Mouse (Mus musculus): ENCODE measurements around the gene Wipf2. TPM values are rescaled to one million over a fixed set of nuclear protein-coding genes. Genes with fewer than 3 reads are reported as not detected.
"Not testable (repeated sequence)": the region's sequence is repeated elsewhere in the genome, so short reads cannot be mapped to it uniquely, and the experiment has no call there.

Wipf2 gene
- polyA plus RNA-seq, 1 experiment: 7.3 TPM

DNA sequence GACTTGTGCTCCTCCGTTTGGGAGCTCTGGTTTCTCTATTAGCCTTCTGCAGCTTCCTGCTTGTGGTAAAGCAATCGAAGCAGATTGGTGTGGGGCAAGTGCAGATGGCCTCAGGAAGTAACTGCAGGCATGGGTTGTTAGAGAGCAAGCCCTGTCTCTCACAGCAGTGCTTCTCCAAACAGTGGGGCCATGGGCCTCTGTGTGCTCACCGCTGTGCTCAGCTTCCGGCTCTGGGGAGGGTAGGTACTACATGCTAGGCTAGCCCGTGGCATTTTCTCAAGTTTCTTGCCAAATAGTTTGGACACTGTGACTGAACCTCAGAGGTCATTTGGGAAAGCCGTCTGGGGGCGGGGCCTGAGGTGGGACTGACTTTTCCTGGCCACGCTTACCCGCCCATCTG is 54.8 kb downstream of the Wipf2 start:
- Histone ChIP-seq H3K9me3 (no peaks in the 10 kb centered on the region), H3K4me3 (replicated peaks) (peak overlapping the region; percentile 78), H3K4me1 (peaks cover 26% of the 10 kb centered on the region), H3K36me3 (replicated peaks; ENCODE audit: low read length) (peaks cover 71% of the 10 kb centered on the region), H3K27me3 (replicated peaks) (no peaks in the 10 kb centered on the region)
- TF ChIP-seq FLI1 (IDR thresholded peaks at IDR 0.05; ENCODE audit: low read length) (no peak), GATA1 (IDR thresholded peaks at IDR 0.05; ENCODE audit: borderline replicate concordance, low read length) (no peak)

DNA sequence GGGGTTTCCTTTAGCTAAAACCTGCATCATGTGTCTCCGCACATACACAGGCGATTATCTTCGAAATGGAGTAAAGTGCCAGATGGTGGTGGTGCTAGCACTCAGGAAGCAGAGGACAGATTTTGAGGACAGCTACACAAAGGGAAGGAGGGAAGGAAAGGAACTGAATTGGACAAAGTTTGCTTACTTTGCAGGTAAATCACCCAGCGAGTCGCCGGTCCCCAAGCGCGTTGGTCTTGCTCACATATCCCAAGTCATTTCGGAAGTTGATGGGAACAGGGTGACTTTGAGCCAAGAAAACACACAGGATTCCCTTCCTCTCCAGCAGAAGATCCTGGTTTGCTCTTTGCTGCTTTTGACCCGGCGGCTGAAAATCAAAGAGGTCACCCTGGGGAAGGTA is 55.6 kb downstream of the Wipf2 start:
- peaks cover 68% of the 10 kb centered on the region for H3K36me3 ChIP-seq (replicated peaks; ENCODE audit: low read length)
- H3K4me3 ChIP-seq (replicated peaks): no peak overlapping the region
- TF ChIP-seq FLI1 (IDR thresholded peaks at IDR 0.05; ENCODE audit: low read length): no peak
- TF ChIP-seq GATA1 (IDR thresholded peaks at IDR 0.05; ENCODE audit: borderline replicate concordance, low read length): no peak
- H3K9me3 ChIP-seq: no peaks in the 10 kb centered on the region
- H3K27me3 ChIP-seq (replicated peaks): no peaks in the 10 kb centered on the region
- H3K4me1 ChIP-seq: peaks cover 26% of the 10 kb centered on the region

DNA sequence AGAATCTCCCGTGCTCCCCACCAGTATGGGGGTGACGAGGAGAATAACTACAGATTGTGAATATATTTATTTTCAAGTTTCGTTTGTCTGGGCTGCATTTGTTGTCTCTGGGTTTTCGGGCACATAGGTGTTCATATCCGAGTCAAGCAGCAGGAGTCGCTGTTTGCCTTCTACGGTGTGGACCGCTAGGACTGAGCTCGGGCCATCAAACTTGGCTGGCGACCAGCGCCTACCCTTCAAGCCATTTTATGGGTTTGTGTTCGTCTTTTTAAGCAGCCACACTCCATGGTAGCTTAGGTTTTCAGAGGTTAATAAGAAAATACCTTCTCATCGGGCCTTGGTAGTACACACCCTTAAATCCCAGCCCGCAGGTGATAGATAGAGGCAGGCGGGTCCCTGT is 58.4 kb downstream of the Wipf2 start:
- peaks cover 15% of the 10 kb centered on the region for H3K27me3 ChIP-seq (replicated peaks)
- peaks cover 44% of the 10 kb centered on the region for H3K4me1 ChIP-seq
- peaks cover 54% of the 10 kb centered on the region for H3K36me3 ChIP-seq (replicated peaks; ENCODE audit: low read length)
- not testable (repeated sequence) for H3K4me3 ChIP-seq (replicated peaks); H3K9me3 ChIP-seq

DNA sequence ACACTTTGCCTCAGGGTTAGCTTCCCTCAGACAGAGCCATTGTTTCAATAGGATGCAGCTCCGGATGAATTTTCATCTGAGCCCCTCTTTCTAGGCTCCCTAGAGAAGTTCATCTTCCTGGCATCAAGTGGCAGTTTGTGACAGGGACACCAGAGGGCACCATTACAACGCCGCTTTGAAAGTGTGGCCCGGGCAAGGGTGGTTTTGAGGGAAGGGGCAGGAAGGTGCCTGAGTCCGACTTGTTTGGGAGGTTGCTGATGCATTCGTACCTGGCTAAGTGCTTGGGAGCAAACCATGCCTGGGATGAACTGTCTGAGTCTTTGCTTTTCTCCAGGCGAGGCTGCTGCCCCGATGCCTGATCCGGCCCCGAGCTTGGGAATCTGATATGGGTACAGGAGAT is 58.9 kb downstream of the Wipf2 start:
- H3K4me1 ChIP-seq: peaks cover 39% of the 10 kb centered on the region
- H3K27me3 ChIP-seq (replicated peaks): peaks cover 17% of the 10 kb centered on the region
- not testable (repeated sequence) for H3K9me3 ChIP-seq; H3K4me3 ChIP-seq (replicated peaks)
- H3K36me3 ChIP-seq (replicated peaks; ENCODE audit: low read length): peaks cover 49% of the 10 kb centered on the region

DNA sequence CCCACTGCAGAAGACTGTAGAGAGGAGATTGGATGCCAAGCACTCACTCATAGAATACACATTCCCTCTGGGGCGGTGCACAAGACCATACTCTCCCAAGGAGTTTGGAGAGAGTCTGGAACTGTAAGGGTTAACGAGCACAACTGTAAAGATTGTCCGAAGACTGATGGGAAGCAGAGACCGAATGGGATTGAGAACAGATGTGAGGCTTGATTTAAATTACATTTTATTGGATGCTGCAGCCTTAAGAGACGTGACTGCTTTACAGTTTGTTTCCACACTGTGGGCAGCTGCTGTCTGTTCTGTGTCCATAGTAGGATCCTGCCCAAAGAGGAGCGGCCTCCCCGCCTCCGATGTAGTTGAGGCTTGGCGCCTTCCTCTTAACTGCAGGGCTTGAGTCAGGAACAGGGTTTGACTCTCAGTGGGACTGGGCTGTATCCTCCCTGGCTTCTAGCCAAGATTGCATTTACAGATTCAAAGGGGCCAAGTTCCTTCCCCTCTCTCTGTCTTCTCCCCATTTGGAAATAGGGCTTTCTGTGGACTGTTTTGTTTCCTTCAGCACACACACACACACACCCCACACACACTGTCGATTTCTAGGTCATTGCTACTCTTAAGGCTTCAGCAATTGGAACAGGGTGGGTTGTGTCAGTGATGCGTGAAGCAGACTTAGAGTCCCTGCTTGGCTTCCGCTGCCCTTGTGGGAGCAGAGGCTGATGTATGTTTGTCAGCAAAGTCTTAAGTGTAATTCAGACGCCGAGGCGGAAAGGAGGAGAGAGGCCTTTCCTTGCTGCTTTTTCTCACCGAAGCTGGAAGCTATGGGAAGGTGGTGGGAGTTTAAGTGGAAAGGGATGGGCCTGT is 59.6 kb downstream of the Wipf2 start:
- H3K9me3 ChIP-seq; H3K4me3 ChIP-seq (replicated peaks): not testable (repeated sequence)
- peaks cover 24% of the 10 kb centered on the region for H3K27me3 ChIP-seq (replicated peaks)
- peaks cover 39% of the 10 kb centered on the region for H3K4me1 ChIP-seq
- H3K36me3 ChIP-seq (replicated peaks; ENCODE audit: low read length): peaks cover 41% of the 10 kb centered on the region

DNA sequence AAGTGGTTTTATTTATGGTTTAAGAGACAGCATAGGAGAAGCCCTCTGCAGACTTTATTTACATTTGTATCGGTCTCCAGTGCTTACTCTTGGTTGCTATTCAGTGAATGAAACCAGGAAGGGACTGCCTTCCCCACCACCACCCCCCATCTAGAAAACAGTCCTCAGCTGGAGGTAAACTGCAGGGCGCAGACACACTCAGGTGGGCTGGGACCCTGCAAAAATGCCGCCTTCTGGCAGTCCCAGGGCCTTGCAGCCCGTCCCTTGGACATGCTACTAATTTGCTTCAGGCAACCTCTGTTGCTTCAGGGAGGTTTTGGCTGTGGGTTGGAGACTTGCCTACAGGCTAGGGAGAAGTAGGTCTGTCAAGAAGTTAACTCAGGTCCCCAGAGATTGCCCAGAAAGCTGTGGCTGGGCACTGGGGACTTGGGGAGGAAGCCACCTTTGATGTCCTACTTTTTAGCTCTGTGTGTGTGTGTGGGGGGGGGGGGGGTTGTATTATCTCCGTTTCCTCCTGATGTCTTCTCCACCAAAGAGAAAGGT is 61.3 kb downstream of the Wipf2 start:
- H3K9me3 ChIP-seq: no peaks in the 10 kb centered on the region
- H3K27me3 ChIP-seq (replicated peaks): peaks cover 41% of the 10 kb centered on the region
- peaks cover 36% of the 10 kb centered on the region for H3K4me1 ChIP-seq
- no peak for TF ChIP-seq FLI1 (IDR thresholded peaks at IDR 0.05; ENCODE audit: low read length)
- no peak for TF ChIP-seq GATA1 (IDR thresholded peaks at IDR 0.05; ENCODE audit: borderline replicate concordance, low read length)
- H3K36me3 ChIP-seq (replicated peaks; ENCODE audit: low read length): peaks cover 29% of the 10 kb centered on the region
- H3K4me3 ChIP-seq (replicated peaks): no peak overlapping the region

DNA sequence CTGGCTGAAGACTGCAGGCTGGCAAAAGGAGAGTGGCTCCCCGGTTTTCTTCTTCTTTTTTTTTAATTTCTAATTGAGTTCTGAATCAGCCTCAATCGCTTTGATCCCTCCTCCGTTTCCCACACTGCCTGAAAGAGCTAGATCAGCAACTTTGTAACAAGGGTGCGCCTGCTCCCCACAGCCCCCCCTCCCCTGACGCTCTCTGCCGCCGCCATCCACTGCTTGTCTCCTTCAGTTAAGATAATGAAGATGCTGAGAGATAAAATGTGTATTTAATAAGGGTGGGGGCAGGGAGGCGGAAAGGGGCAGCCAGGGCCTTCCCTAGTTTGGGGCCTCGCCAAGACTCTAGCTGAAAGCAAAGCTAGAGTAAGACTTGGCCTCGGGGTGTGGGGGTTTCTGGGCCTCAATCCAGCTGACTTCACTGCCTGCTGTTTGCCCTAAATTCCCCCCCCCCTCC is 61.9 kb downstream of the Wipf2 start:
- no peaks in the 10 kb centered on the region for H3K9me3 ChIP-seq
- peaks cover 26% of the 10 kb centered on the region for H3K36me3 ChIP-seq (replicated peaks; ENCODE audit: low read length)
- peaks cover 41% of the 10 kb centered on the region for H3K4me1 ChIP-seq
- TF ChIP-seq FLI1 (IDR thresholded peaks at IDR 0.05; ENCODE audit: low read length) (no peak), GATA1 (IDR thresholded peaks at IDR 0.05; ENCODE audit: borderline replicate concordance, low read length) (no peak)
- H3K27me3 ChIP-seq (replicated peaks): peaks cover 46% of the 10 kb centered on the region
- no peak overlapping the region for H3K4me3 ChIP-seq (replicated peaks)

DNA sequence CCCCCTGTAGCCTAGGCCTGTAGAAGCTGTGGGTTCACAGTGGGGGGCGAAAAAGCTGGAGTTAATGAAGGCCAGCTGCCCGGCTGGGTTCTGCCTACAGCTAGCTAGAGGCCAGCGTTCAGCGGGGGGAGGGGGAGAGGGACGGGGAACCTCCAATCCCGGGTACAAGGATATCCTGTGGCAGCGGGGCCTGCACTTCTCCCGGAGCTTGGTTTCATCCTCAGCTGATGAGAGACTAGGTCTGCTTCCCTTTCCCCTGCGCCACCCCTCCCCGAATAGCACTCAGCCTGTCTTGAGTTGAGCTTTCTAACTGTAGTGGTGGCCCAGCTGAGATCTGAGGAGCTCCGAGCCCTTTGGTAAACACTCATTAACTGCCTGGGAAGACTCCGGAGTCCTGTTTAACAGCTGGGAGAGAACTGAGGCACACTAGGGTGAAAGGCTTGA is 62.5 kb downstream of the Wipf2 start:
- H3K9me3 ChIP-seq: no peaks in the 10 kb centered on the region
- peaks cover 47% of the 10 kb centered on the region for H3K4me1 ChIP-seq
- H3K36me3 ChIP-seq (replicated peaks; ENCODE audit: low read length): peaks cover 20% of the 10 kb centered on the region
- no peak overlapping the region for H3K4me3 ChIP-seq (replicated peaks)
- peaks cover 52% of the 10 kb centered on the region for H3K27me3 ChIP-seq (replicated peaks)
- no peak for TF ChIP-seq GATA1 (IDR thresholded peaks at IDR 0.05; ENCODE audit: borderline replicate concordance, low read length)
- TF ChIP-seq FLI1 (IDR thresholded peaks at IDR 0.05; ENCODE audit: low read length): no peak

DNA sequence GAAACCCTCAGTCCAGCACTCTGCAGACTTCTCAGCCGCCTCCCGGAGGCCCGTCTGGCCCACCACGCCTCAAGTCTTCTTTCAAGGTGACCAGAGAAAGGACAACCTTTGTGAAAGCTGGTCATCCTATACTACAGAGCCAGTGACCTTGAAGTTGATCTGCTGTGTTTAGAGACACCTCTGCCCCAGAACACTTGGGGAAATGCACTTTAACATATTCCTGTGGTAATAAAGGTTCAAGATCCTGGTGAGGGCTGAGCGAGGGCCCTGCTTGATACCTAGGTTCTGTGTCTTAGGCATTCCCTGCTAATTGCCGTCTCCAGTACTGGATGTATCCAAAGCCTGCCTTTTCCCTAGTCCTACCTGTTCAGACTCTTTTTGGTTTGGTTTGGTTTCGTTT is 63.1 kb downstream of the Wipf2 start:
- peaks cover 59% of the 10 kb centered on the region for H3K27me3 ChIP-seq (replicated peaks)
- peaks cover 54% of the 10 kb centered on the region for H3K4me1 ChIP-seq

DNA sequence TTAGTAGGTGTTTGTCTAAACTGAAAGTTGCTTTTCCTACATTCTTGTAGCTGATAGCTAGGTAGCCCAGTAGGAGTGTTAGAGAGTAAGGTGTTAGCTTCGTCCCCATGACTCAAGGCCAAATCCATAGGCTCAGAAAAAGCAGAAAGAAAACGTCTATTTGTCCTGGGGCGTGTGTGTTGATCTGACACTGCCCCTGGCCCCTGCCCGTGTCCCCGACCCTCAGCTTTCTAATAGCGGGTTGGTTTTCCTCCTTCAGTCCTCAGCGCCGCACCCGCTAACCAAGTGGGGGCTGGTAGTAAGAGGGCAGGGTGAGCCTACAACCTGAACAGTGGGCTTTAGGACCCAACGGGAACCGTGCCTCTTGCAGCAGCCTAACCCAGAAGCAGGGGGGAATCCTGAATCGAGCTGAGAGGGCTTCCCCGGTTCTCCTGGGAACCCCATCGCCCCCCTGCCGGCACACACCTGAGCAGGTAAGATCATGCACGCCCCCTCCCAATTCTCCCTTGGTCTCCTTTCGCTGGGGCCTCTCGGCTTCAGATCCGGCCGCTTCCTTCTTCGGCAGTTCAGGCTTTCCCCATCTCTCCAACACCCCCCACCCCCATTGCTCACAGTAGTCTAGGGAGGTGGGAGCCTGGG is 64.1 kb downstream of the Wipf2 start, which contains the start of gene Rara:
Gene Rara, plus strand, starts transcription at position 381 of the 639 bp plus-strand sequence.
- H3K4me1 ChIP-seq: peaks cover 62% of the 10 kb centered on the region
- peak within 1 kb of the TSS; percentile 86 for H3K4me3 ChIP-seq (replicated peaks)
- peaks cover 68% of the 10 kb centered on the region for H3K27me3 ChIP-seq (replicated peaks)
- no peaks in the 10 kb centered on the region for H3K9me3 ChIP-seq
- H3K36me3 ChIP-seq (replicated peaks; ENCODE audit: low read length): peaks cover 12% of the 10 kb centered on the region
- TF ChIP-seq GATA1 (IDR thresholded peaks at IDR 0.05; ENCODE audit: borderline replicate concordance, low read length): no peak
- TF ChIP-seq FLI1 (IDR thresholded peaks at IDR 0.05; ENCODE audit: low read length): no peak

More for the DNA sequence above, 63.1 kb downstream of the Wipf2 start:
- no peak for TF ChIP-seq FLI1 (IDR thresholded peaks at IDR 0.05; ENCODE audit: low read length)
- no peak for TF ChIP-seq GATA1 (IDR thresholded peaks at IDR 0.05; ENCODE audit: borderline replicate concordance, low read length)
- H3K4me3 ChIP-seq (replicated peaks): no peak overlapping the region
- H3K36me3 ChIP-seq (replicated peaks; ENCODE audit: low read length): peaks cover 16% of the 10 kb centered on the region
- H3K9me3 ChIP-seq: no peaks in the 10 kb centered on the region

All from megakaryocyte, embryonic 14.5 days (primary cell).